Mouse (Mus musculus): ENCODE measurements around the gene Gpr152.

DNA sequence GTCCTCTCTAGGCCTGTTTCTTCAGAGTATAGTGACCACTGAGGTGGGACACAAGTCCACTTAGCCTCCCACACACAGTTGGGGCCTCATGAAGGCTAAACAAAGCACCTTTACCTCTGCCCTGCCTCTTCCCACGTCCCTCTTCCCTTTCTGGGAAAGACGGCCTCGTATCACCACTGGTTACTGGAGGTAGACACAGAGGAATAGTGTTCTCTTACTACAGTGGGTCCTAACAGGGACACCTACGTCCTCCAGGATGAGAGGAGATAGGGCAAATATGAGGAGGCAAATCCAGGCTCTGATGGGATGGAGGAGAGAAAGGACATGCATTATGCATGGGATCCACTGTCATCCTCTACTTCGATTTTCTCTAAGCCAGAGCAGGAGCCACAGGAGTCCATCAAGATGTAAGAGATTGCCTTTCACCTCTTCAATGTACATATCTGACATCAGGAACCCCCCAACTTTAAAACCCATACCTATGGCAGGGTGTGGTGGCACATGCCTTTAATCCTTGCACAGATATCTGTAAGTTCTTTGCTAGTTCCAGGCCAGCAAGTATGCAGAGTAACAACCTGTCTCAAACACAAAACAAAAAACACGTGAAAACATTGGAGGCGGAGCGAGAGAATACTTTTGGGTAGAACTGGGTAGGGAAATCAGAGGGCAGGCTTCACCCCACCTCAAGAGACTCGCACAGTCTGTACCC, 8.3 kb downstream of the Gpr152 start:
- TF ChIP-seq CTCF (IDR thresholded peaks at IDR 0.05; ENCODE audit: insufficient read depth, low read depth, low read length) (no peak), POLR2A (IDR thresholded peaks at IDR 0.05; ENCODE audit: insufficient read depth, low read depth, low read length) (no peak)

All from olfactory bulb, adult 2 months (tissue).